Mouse (Mus musculus) ES-E14 (cell line): ENCODE results near the gene Rab11b.

Experiments used
- CHD2 ChIP-seq: IDR thresholded peaks from 2 replicates; pipeline ENCODE4 v1.6.1; 2014; ENCODE audit warnings: mild to moderate bottlenecking, low read depth, low read length, inconsistent platforms
- MAFK ChIP-seq: IDR thresholded peaks from 2 replicates; pipeline ENCODE4 v1.6.1; 2014; ENCODE audit warnings: mild to moderate bottlenecking, low read depth, low read length, inconsistent platforms; ENCODE audit not compliant: insufficient read depth

DNA sequence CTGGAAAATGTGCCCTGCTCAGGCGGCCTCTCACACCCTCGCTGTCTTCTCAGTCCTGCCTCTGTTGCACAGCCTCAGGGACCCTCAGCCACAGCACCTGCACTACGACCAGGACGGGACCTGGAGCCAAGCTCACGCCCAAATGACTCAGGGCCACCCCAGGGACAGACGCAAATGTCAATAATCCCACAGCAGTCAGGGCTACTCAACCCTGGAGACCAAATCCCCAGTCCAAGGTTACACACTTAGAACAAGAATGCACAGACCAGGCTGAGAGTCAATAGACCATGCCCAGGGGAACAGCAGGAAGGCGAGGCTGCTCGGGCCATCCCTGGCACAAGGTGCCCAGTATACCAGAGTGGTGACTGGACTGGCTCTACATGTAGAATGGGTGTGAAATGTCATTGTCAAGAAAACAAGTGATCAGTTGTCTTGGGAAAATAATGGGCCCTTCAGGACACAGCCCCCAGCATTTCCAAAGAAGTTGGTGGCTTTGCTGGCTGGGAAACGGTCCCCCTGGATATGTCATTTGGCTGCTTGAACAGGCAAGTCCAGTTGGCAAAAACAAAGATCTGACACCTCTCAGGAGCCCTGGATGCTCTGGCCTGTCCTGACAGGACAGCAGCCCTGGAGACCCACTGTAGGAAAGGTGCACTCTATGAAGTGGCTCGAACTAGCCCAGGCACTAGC is 4.8 kb downstream of the Rab11b start:
- TF ChIP-seq MAFK (no peak), CHD2 (no peak)
